ENCODE assay signal across 10 mouse cellular contexts in the genomic region with DNA sequence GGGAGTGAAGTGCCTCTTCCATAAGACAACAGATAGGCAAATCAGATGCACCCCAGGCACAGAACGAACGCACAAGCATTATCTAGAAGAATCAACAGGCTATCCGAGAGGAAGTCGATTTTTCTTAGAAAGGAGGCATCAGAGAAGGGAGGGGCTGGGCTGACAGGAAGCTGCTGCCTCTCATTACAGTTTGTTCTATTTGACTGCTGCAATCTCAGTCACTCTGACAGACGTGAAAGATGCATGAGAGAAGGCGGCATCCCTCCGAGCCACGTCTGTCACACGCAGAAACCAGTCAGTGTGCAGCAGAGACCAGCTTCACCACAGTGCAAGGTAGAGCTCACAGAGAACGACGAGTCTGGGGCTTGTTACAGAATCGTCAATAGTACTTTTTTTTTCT.
A peak's percentile ranks its signal among the peaks of the same experiment; 100 is the strongest.
DNase-seq lines count a peak whose midpoint lies in the region; ATAC-seq lines count a peak whose summit lies in the region.
"Had no signal": no experiment of that assay in that cellular context is flagged by ENCODE, and none has a peak within 500 bp of the region (broad histone marks: within the 10 kb centered on the region; RNA-seq: fewer than 3 reads in every experiment).

No protein-coding gene starts in this region.

- ATAC-seq in kidney, embryonic 16.5 days (ENCODE audit: low FRiP score, low TSS enrichment), result no peak

- no peaks in the 10 kb centered on the region for H3K36me3 ChIP-seq in kidney, embryonic 16.5 days (ENCODE audit: insufficient read depth, low read length)

- H3K27me3 ChIP-seq in kidney, embryonic 16.5 days (ENCODE audit: insufficient read depth, low read length), result no peaks in the 10 kb centered on the region

- no peak overlapping the region for H3K4me3 ChIP-seq in kidney, embryonic 16.5 days (ENCODE audit: low read length)

- no peaks in the 10 kb centered on the region for H3K9me3 ChIP-seq in kidney, embryonic 16.5 days (ENCODE audit: low read length)

- no peak overlapping the region for H3K27ac ChIP-seq in kidney, embryonic 16.5 days (ENCODE audit: low read length)

- no peak for DNase-seq in kidney, postnatal 14 days
- DNase-seq in right cerebral cortex, adult 18-20 months, result peak; percentile 25
- DNase-seq in right cerebral cortex, postnatal 36 days (ENCODE audit: low spot score in 2 of 2), result no peak
- peak; percentile 54 for DNase-seq in induced T-regulatory cell, adult 2 months (ENCODE audit: low read depth)
- peak; percentile 34 for DNase-seq in thymus, postnatal 14 days
- no peak for DNase-seq in adrenal gland, postnatal 36 days
- DNase-seq in urinary bladder, postnatal 36 days (ENCODE audit: low spot score in 2 of 2), result no peak
- DNase-seq: cerebellum, postnatal 36 days; gastrocnemius, postnatal 14 days had no signal

- WGBS in kidney, embryonic 16.5 days, result 61% methylated on average over 12 of the region's 12 CpGs

- no peak overlapping the region for H3K4me2 ChIP-seq in kidney, embryonic 16.5 days (replicated peaks; ENCODE audit: low read depth, low read length)

- H3K4me1 ChIP-seq in kidney, embryonic 16.5 days (ENCODE audit: insufficient read depth, low read length), result peaks cover 5% of the 10 kb centered on the region

- 0 out of 2 replicates have a peak overlapping the region, but pooled peaks have one; percentile 14 for H3K9ac ChIP-seq in kidney, embryonic 16.5 days (replicated peaks; ENCODE audit: low read length)

Comparison
In these comparisons a context has a peak if more than half of its experiments do, and no peak if none do; other contexts are left out.
1. DNase-seq: peak in right cerebral cortex, adult 18-20 months (single experiment), induced T-regulatory cell, adult 2 months (single experiment) and thymus, postnatal 14 days (single experiment); none in kidney, postnatal 14 days (single experiment), right cerebral cortex, postnatal 36 days (0 of 2), adrenal gland, postnatal 36 days (0 of 2) and urinary bladder, postnatal 36 days (0 of 2).